Mouse (Mus musculus) limb, embryonic 11.5 days (tissue): Measurements from ENCODE around the gene Boc. TPM values are rescaled to one million over a fixed set of nuclear protein-coding genes. Genes with fewer than 3 reads are reported as not detected.

ENCODE experiments used
- ATAC-seq: fragments of 200-750 bp; cut with Nextera tagmentation; 2 replicates; pipeline ENCODE4 v1.8.0; 2017; ENCODE audit warnings: low read depth; ENCODE audit not compliant: insufficient number of reproducible peaks, low FRiP score, low TSS enrichment
- DNase-seq: peaks from one replicate; pipeline ENCODE4 v3.0.0-alpha.2; 2015; ENCODE audit warnings: low spot score
- H3K27ac ChIP-seq: fragments of 300-500 bp; sonication (generic); replicated peaks from 2 replicates; pipeline ENCODE4 v1.5.1; 2014; ENCODE audit warnings: low read depth, mild to moderate bottlenecking, low read length
- H3K27me3 ChIP-seq: fragments of 300-500 bp; sonication (generic); 2 replicates; pipeline ENCODE4 v1.6.1; 2014; ENCODE audit warnings: mild to moderate bottlenecking, low read length, mixed read lengths; ENCODE audit not compliant: control insufficient read depth, insufficient read depth
- H3K36me3 ChIP-seq: fragments of 300-500 bp; sonication (generic); 2 replicates; pipeline ENCODE4 v1.6.1; 2014; ENCODE audit warnings: mild to moderate bottlenecking, low read length, moderate library complexity, mixed read lengths; ENCODE audit not compliant: control insufficient read depth, insufficient read depth
- H3K4me1 ChIP-seq: fragments of 300-500 bp; sonication (generic); 2 replicates; pipeline ENCODE4 v1.6.1; 2014; ENCODE audit warnings: low read length, mixed read lengths; ENCODE audit not compliant: control insufficient read depth, insufficient read depth
- H3K4me2 ChIP-seq: fragments of 300-500 bp; sonication (generic); 2 replicates; pipeline ENCODE4 v1.6.1; 2014; ENCODE audit warnings: low read depth, mild to moderate bottlenecking, moderate library complexity; ENCODE audit not compliant: severe bottlenecking
- H3K4me3 ChIP-seq: fragments of 300-500 bp; sonication (generic); 2 replicates; pipeline ENCODE4 v1.5.1; 2014; ENCODE audit warnings: low read depth, low read length
- H3K9ac ChIP-seq: fragments of 300-500 bp; sonication (generic); 2 replicates; pipeline ENCODE4 v1.6.1; 2014; ENCODE audit warnings: mild to moderate bottlenecking, low read length
- H3K9me3 ChIP-seq: fragments of 300-500 bp; sonication (generic); 2 replicates; pipeline ENCODE4 v1.6.1; 2016; ENCODE audit warnings: low read length; ENCODE audit not compliant: control insufficient read depth
- WGBS: fragments of 180-500 bp; shearing (Covaris S2); extraction: QIAGEN DNeasy Blood & Tissue Kit; methylation state at CpG from one replicate; pipeline ENCODE4 v1.1.7; 2014; 5-methylcytosine and 5-hydroxymethylcytosine counted together
- polyA plus RNA-seq: library from polyadenylated mRNA; unstranded; fragments of >200 nt; fragmentation: Nextera tagmentation; extraction: Ambion mirVana; gene quantifications from 2 replicates; pipeline ENCODE4 v1.2.1, GENCODE M21; 2014

Gene Boc
- polyA plus RNA-seq, 1 experiment from 2014 or later, result 39.3 TPM

- no peak overlapping the region for H3K4me3 ChIP-seq
- H3K36me3 ChIP-seq, result peaks cover 4% of the 10 kb centered on the region; the same call in 1 of the 2 replicates
- H3K27ac ChIP-seq, result no peak overlapping the region
- DNase-seq (no peak), ATAC-seq (no peak)
- 82% methylated on average over 7 of the region's 7 CpGs for WGBS
- H3K4me2 ChIP-seq, result no peak overlapping the region
- H3K9ac ChIP-seq, result no peak overlapping the region
- no peaks in the 10 kb centered on the region; the same call in 1 of the 2 replicates for H3K4me1 ChIP-seq
- no peaks in the 10 kb centered on the region for H3K9me3 ChIP-seq
- H3K27me3 ChIP-seq, result no peaks in the 10 kb centered on the region
Observed at GRCm38 (mm10) chr16:44509458-44510344, 49.0 kb downstream of the Boc start.

- H3K27me3 ChIP-seq, result no peaks in the 10 kb centered on the region
- H3K4me2 ChIP-seq, result no peak overlapping the region
- ATAC-seq (no peak), DNase-seq (no peak)
- no peaks in the 10 kb centered on the region for H3K9me3 ChIP-seq
- H3K9ac ChIP-seq, result no peak overlapping the region
- WGBS, result 96% methylated on average over 13 of the region's 13 CpGs
- H3K36me3 ChIP-seq, result peaks cover 4% of the 10 kb centered on the region; the same call in 1 of the 2 replicates
- no peak overlapping the region for H3K4me3 ChIP-seq
- no peak overlapping the region for H3K27ac ChIP-seq
- no peaks in the 10 kb centered on the region; the same call in 1 of the 2 replicates for H3K4me1 ChIP-seq
Observed at GRCm38 (mm10) chr16:44508772-44509171, 49.9 kb downstream of the Boc start.

GRCm38 (mm10) chr16:44508025-44508424 is 50.7 kb downstream of the Boc start:
- Histone ChIP-seq H3K4me3 (no peak overlapping the region), H3K36me3 (peaks cover 4% of the 10 kb centered on the region; the same call in 1 of the 2 replicates), H3K4me1 (no peaks in the 10 kb centered on the region; the same call in 1 of the 2 replicates), H3K9ac (no peak overlapping the region), H3K9me3 (no peaks in the 10 kb centered on the region), H3K27me3 (no peaks in the 10 kb centered on the region), H3K27ac (no peak overlapping the region), H3K4me2 (no peak overlapping the region)
- DNase-seq (no peak), ATAC-seq (no peak)
- WGBS, result 67% methylated on average over 5 of the region's 5 CpGs

- 40% methylated on average over 10 of the region's 10 CpGs for WGBS
- ATAC-seq (peak; percentile 32; the same call in 1 of the 2 replicates), DNase-seq (no peak)
- Histone ChIP-seq H3K36me3 (peaks cover 2% of the 10 kb centered on the region; the same call in 1 of the 2 replicates), H3K27me3 (no peaks in the 10 kb centered on the region), H3K9me3 (no peaks in the 10 kb centered on the region), H3K27ac (peak overlapping the region; percentile 63; the same call in 1 of the 2 replicates), H3K4me2 (no peak overlapping the region), H3K4me3 (no peak overlapping the region), H3K4me1 (no peaks in the 10 kb centered on the region; the same call in 1 of the 2 replicates), H3K9ac (no peak overlapping the region)
Observed at GRCm38 (mm10) chr16:44507027-44507929, 51.4 kb downstream of the Boc start.

GRCm38 (mm10) chr16:44505243-44505642 is 53.5 kb downstream of the Boc start:
- no peaks in the 10 kb centered on the region for H3K27me3 ChIP-seq
- no peaks in the 10 kb centered on the region for H3K9me3 ChIP-seq
- peaks cover 9% of the 10 kb centered on the region for H3K36me3 ChIP-seq
- DNase-seq (no peak), ATAC-seq (no peak)
- H3K9ac ChIP-seq, result no peak overlapping the region
- no peak overlapping the region for H3K27ac ChIP-seq
- H3K4me1 ChIP-seq, result no peaks in the 10 kb centered on the region
- H3K4me3 ChIP-seq, result no peak overlapping the region
- 96% methylated on average over 1 of the region's 1 CpGs for WGBS
- H3K4me2 ChIP-seq, result no peak overlapping the region

- H3K4me2 ChIP-seq, result no peak overlapping the region
- H3K9me3 ChIP-seq, result no peaks in the 10 kb centered on the region
- WGBS, result 81% methylated on average over 8 of the region's 8 CpGs
- no peaks in the 10 kb centered on the region for H3K4me1 ChIP-seq
- no peak overlapping the region for H3K9ac ChIP-seq
- DNase-seq (no peak), ATAC-seq (no peak)
- H3K4me3 ChIP-seq, result no peak overlapping the region
- no peaks in the 10 kb centered on the region for H3K27me3 ChIP-seq
- H3K36me3 ChIP-seq, result peaks cover 24% of the 10 kb centered on the region
- H3K27ac ChIP-seq, result no peak overlapping the region
Observed at GRCm38 (mm10) chr16:44502895-44503575, 55.7 kb downstream of the Boc start.

GRCm38 (mm10) chr16:44502325-44502724 is 56.4 kb downstream of the Boc start:
- Histone ChIP-seq H3K36me3 (peaks cover 24% of the 10 kb centered on the region), H3K27ac (no peak overlapping the region), H3K9ac (no peak overlapping the region), H3K4me2 (no peak overlapping the region), H3K4me1 (no peaks in the 10 kb centered on the region), H3K27me3 (no peaks in the 10 kb centered on the region), H3K4me3 (no peak overlapping the region), H3K9me3 (no peaks in the 10 kb centered on the region)
- 79% methylated on average over 7 of the region's 7 CpGs for WGBS
- no peak for ATAC-seq
- DNase-seq, result no peak

GRCm38 (mm10) chr16:44501783-44502182 is 56.9 kb downstream of the Boc start:
- H3K27ac ChIP-seq, result no peak overlapping the region
- DNase-seq (no peak), ATAC-seq (no peak)
- WGBS, result 94% methylated on average over 10 of the region's 10 CpGs
- no peak overlapping the region for H3K4me3 ChIP-seq
- H3K9ac ChIP-seq, result no peak overlapping the region
- no peak overlapping the region for H3K4me2 ChIP-seq
- no peaks in the 10 kb centered on the region for H3K9me3 ChIP-seq
- H3K27me3 ChIP-seq, result no peaks in the 10 kb centered on the region
- H3K36me3 ChIP-seq, result peaks cover 24% of the 10 kb centered on the region
- peaks cover 2% of the 10 kb centered on the region; the same call in 1 of the 2 replicates for H3K4me1 ChIP-seq
